ENCODE assay signal across 12 mouse cellular contexts in the genomic region with DNA sequence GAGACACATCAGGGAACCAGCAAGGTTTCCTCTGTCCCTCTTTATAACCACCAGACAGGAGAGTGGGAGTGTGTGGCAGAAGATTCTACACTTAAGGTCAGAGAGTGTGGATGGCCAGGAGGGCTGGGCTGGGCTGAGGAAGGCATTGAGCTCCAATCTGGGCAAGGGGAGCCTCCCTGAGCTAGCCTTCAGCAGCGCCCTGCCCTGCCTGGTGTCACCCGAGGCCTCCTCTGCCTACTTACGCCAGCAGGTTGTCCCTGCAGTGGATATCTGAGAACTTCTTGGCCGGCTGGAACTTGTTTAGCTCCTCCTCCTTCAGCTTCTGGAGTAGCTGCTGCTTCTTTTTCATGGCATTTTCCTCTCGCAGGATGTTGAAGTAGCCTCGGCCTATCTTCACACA.
"Had no signal": no experiment of that assay in that cellular context is flagged by ENCODE, and none has a peak within 500 bp of the region (broad histone marks: within the 10 kb centered on the region; RNA-seq: fewer than 3 reads in every experiment).

No protein-coding gene starts in this region.

- ATAC-seq: liver, postnatal 0 days; midbrain, embryonic 13.5 days had no signal

- H3K9ac ChIP-seq: limb, embryonic 12.5 days; liver, embryonic 13.5 days; liver, postnatal 0 days; midbrain, embryonic 13.5 days had no signal

- H3K4me2 ChIP-seq: limb, embryonic 12.5 days; liver, embryonic 13.5 days; midbrain, embryonic 13.5 days had no signal

- H3K9me3 ChIP-seq: limb, embryonic 12.5 days; liver, embryonic 13.5 days; midbrain, embryonic 13.5 days had no signal

- H3K4me3 ChIP-seq: limb, embryonic 12.5 days; liver, embryonic 13.5 days; midbrain, embryonic 13.5 days had no signal

- H3K27ac ChIP-seq: limb, embryonic 12.5 days; liver, embryonic 13.5 days; midbrain, embryonic 13.5 days; stomach, postnatal 0 days had no signal

- H3K27me3 ChIP-seq: liver, embryonic 13.5 days; midbrain, embryonic 13.5 days had no signal

- H3K36me3 ChIP-seq: limb, embryonic 12.5 days; liver, embryonic 13.5 days; midbrain, embryonic 13.5 days had no signal

- DNase-seq: kidney, adult 2 months; kidney, postnatal 10 days; layer of hippocampus, adult 9-11 months; layer of hippocampus, postnatal 36 days; liver; liver, embryonic 13.5 days; liver, postnatal 0 days; lung, postnatal 36 days; right cerebral cortex, postnatal 14 days had no signal

- H3K4me1 ChIP-seq: limb, embryonic 12.5 days; liver, embryonic 13.5 days had no signal
